Mouse (Mus musculus): ENCODE measurements around the gene Slc25a30.

DNA sequence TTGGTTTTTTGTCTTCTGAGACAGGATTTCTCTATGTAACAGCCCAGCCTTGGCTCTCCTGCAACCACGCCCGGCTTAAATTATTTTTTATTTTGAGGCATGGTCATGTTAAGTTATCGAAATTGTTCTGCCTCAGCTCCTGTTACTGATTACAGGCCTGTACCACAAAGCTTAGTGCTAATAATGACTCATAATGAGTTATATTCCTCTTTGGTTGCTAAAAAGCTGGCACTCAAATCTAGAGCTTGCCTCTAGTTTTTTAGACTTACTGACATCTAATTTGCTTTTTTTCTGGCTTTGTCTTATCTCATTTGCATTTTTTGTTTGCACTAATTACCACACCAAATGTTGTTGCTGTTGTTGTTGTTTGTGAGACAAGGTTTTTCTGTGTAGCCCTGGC, 49.7 kb upstream of the Slc25a30 start:
- no peak for TF ChIP-seq CTCF (IDR thresholded peaks at IDR 0.05; ENCODE audit: low read depth, low read length)
- TF ChIP-seq EP300 (IDR thresholded peaks at IDR 0.05; ENCODE audit: insufficient read depth, low read depth, low read length) = no peak
- no peak for TF ChIP-seq POLR2A (IDR thresholded peaks at IDR 0.05; ENCODE audit: insufficient read depth, low read length)
